Mouse (Mus musculus): ENCODE data around the gene Rsph9.

Rsph9 gene

DNA sequence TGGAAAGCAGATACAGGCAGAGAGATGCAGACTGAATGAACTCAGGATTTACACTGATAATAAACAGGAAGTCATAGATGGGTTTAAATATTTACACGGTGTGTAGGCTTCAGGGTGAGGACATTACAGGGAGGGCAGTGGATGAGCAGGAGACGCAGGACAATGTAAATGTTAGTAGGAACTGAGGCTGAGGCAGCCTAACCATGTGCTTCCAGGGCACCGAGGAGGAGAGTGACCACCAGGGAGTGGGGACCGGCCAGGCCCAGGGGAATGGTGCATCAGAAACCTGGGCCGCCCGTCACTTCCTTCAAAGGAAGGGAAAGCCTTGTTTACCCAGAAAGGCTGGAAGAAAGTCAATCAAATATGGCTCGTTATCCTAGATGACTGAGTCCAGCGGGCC lies 45.5 kb downstream of the Rsph9 start:
- no peak for DNase-seq

DNA sequence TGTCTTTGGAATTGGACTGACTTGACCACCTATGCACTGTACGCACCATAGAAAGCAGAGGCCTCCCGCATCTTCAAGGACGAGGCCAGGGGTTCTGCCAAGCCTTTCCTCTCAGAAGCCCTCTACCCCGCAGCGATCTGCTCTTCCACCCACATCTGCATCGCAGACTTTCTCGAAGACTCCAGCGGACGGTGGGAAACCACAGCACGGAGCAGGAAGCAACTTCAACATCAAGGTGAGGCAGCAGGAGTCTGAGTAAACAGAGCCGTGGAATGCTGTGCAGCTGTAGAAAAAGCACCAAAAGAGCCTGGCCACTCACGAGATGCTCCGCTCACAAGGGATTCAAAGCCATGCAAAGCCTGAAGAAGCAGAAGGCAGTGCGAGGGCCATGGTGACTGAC lies 52.1 kb downstream of the Rsph9 start:
- DNase-seq = no peak

- no peak for DNase-seq
These were observed 52.7 kb downstream of the Rsph9 start for GRCm38 (mm10) chr17:46091351-46091750.

DNA sequence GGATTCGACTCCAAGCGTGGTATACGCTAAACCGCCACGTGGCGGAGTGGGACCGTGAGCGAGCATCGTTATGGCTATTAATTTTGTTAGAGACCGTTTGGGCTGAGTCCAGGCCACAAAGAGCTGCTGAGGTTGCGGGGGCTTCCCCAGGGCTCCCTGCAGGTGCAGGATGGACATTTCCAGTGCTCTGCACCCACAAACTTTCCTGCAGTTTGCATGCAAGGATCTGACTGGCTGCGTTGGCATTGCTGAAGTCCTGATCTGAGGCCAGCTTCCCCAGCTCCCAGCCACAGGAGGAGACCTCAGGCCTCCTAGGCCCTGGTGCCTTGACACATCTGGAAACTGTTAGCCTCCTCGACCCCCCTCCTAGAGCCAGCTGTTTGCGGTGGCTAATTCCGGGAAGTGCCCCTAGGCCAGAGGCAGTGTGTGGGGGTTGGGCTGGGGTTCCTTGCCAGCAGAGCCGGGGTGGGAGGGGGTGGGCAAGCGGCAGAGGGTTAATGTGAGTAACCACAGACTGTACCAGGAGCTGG lies 57.6 kb downstream of the Rsph9 start:
- peak; percentile 53 to 68 for DNase-seq

DNA sequence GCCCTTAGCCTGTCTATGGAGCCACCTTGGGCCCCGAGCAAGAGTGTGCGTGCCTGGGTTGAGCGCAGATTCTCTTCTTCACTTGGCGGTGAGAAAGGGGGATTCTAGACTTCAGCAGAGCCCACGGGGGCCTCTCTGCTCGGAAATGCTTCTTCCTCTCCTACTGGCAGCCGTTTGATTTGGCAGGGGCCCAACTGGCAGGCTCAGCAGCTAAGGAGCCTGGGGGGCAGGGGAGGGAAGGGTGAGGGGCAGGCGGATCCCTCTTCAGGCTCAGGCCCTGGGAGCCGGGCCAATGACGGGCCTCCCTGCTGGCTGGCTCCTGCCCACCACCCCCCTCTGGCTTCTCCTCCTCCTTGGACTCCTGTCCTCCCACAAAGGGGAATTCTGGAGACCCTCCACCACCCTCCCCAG lies 59.9 kb downstream of the Rsph9 start:
- peak; percentile 92 to 94 for DNase-seq

DNA sequence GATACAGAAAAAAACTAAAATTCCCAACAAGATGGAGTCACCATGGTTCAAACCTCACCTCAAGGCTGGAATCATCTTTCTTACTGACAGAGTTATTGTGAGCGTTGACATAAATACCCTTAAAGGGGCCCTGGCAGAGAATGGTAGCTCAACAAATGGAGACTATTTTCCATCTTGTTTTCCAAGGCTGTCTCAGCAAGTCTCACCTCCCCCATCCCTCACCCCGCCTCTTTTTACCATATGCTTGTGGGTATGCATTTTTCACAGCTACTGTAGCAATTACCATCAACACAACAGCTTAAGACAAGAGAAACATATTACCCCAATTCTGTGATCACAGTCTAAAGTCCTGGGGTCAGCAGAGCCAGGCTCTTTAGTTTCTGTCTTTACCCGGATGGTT lies 60.6 kb downstream of the Rsph9 start:
- DNase-seq = no peak

- DNase-seq = peak; percentile 33 to 45
These were observed 62.4 kb downstream of the Rsph9 start for GRCm38 (mm10) chr17:46081657-46082056.

DNA sequence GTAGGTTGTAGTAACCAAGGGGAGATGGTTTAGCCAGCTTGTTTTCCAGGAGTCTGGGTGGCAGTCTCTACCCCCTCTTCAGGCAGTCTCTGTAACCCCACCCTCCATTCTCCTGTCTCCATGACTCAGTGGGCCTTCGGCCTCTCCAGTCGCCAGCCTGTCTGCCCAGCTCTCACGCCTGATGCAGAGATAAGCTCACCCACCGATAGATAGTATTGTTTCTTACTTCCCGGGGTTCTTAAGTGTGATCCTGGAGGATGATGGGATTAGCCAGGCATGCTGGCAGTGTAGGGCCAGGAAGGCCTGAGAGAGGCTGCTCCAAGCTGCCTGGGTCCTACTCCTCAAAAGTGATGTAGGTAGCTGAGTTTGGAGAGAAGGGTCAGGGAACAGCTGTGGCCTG lies 63.0 kb downstream of the Rsph9 start:
- no peak for DNase-seq

GRCm38 (mm10) chr17:46080388-46080787 lies 63.6 kb downstream of the Rsph9 start:
- no peak for DNase-seq

DNA sequence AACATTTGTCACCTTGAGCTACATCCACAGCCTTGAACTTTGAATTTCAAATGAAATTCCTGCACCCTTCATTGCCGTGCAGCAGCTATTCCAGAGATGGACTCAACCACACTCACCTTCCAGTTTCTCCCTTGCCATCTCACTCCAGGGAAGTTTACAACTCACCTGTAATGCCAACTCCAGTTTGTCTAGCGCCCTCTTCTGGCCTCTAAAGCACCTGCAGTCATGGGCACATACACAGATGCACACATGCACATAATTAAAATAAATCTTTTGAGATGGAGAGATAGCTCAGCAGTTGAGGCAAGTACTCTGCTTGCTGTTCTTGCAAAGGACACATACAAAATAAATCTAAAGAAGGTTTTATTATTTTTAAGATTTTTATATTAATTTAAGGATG lies 65.0 kb downstream of the Rsph9 start:
- no peak for DNase-seq

- DNase-seq = no peak
These were observed 66.0 kb downstream of the Rsph9 start for GRCm38 (mm10) chr17:46077921-46078534.

DNA sequence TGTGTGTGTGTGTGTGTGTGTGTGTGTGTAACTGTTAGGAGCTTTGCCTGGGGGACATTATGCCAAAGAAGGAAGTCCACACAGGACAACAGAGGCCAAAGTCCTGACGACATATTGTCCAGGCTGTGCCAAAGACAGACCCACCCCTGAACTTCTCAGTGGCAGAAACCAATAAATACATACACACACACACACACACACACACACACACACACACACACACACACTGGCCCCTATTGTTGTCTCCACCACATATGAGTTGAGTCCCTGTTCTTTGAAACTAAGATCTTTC lies 67.8 kb downstream of the Rsph9 start:
- no peak for DNase-seq

- no peak for DNase-seq
These were observed 68.3 kb downstream of the Rsph9 start for GRCm38 (mm10) chr17:46075551-46076259.

DNA sequence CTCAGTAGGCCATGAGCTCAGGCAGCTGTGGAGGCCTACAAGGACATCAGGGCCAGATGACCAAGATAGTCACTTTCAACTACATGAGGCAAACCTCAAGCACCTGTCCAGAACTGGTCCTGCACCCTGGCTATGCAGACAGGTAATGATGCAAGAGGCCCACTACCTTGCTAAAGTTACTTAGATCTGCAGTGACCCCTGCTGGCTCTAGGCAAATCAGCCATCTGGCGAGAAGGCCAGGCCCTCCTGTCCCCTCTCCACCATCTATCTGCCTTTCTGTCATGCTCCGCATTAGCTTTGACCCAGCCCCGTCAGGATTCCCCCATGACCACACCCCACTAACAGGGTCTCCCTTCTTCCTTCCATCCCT lies 68.9 kb downstream of the Rsph9 start:
- DNase-seq = peak; percentile 72 to 78

DNA sequence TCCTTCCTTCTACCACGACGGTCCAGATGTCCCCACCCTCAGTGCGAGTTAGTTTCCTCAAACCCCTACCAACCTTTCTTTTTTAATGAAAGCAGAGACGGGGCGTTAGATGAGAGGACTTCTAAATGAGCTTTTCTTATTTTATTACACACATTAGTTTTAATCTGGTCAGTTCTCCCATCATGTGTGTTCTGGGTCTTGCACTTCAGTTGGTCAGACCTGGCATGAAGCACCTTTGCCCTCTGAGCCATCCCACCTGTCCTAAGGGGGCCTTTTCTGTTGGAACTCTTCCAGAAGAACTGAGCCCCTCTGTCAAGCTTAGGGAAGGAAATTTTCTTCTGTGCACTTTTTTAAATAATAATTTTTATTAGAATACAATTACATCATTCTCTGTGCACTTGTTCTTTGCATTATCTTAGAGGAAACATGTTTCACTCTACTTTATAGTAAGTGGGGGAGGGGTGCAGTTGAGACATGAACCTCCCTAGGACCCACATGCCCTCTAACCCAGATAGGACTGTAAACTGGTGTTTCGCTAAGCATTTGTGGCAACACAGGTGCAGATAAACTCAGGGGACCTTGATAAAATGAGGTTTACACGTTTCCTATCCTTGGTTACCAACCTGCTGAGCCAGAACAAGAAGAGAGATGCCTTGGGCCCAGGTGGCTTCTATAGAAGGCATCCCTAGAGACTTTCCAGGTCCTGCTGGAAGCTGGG lies 69.5 kb downstream of the Rsph9 start:
- DNase-seq = no peak

GRCm38 (mm10) chr17:46073730-46074301 lies 70.2 kb downstream of the Rsph9 start:
- peak; percentile 79 to 87 for DNase-seq
